Mouse (Mus musculus): ENCODE measurements around the gene Egln3. TPM values are rescaled to one million over a fixed set of nuclear protein-coding genes. Genes with fewer than 3 reads are reported as not detected.

The Egln3 gene
- 44.9 and 48.1 TPM in 2 replicates for polyA plus RNA-seq (2014; fragmentation: Nextera tagmentation; extraction: Ambion mirVana)

GRCm38 (mm10) chr12:54203656-54204045 is at the start of gene Egln3:
TSS of gene Egln3 (minus strand) at chr12:54203860.
- Histone ChIP-seq H3K27ac (ENCODE audit: low read depth) (peak within 1 kb of the TSS; percentile 79), H3K36me3 (ENCODE audit: control insufficient read depth, insufficient read depth, low read length) (no peaks in the 10 kb centered on the region), H3K4me1 (replicated peaks; ENCODE audit: control insufficient read depth, insufficient read depth, low read length) (peaks cover 18% of the 10 kb centered on the region), H3K9ac (ENCODE audit: low read length) (peak within 1 kb of the TSS; percentile 79), H3K4me2 (ENCODE audit: low read length) (peak within 1 kb of the TSS; percentile 86), H3K9me3 (ENCODE audit: control insufficient read depth, low read length) (no peaks in the 10 kb centered on the region), H3K27me3 (replicated peaks; ENCODE audit: control insufficient read depth, insufficient read depth, low read length) (no peaks in the 10 kb centered on the region), H3K4me3 (ENCODE audit: low read depth, low read length) (peak within 1 kb of the TSS; percentile 74)
- ATAC-seq (replicated peaks; ENCODE audit: low FRiP score, low TSS enrichment, low read depth), result peak; percentile 86
- peak; percentile 95 for DNase-seq (ENCODE audit: low spot score)
- 1% methylated on average over 25 of the region's 25 CpGs for WGBS

- Histone ChIP-seq H3K4me2 (ENCODE audit: low read length) (no peak overlapping the region), H3K4me1 (replicated peaks; ENCODE audit: control insufficient read depth, insufficient read depth, low read length) (no peaks in the 10 kb centered on the region), H3K27me3 (replicated peaks; ENCODE audit: control insufficient read depth, insufficient read depth, low read length) (no peaks in the 10 kb centered on the region), H3K9ac (ENCODE audit: low read length) (no peak overlapping the region), H3K9me3 (ENCODE audit: control insufficient read depth, low read length) (no peaks in the 10 kb centered on the region), H3K4me3 (ENCODE audit: low read depth, low read length) (no peak overlapping the region), H3K27ac (ENCODE audit: low read depth) (no peak overlapping the region), H3K36me3 (ENCODE audit: control insufficient read depth, insufficient read depth, low read length) (no peaks in the 10 kb centered on the region)
- DNase-seq (ENCODE audit: low spot score) (no peak), ATAC-seq (replicated peaks; ENCODE audit: low FRiP score, low TSS enrichment, low read depth) (no peak)
- 88% methylated on average over 4 of the region's 4 CpGs for WGBS
Measured at GRCm38 (mm10) chr12:54253449-54253848, 49.8 kb upstream of the Egln3 start.

- no peak for DNase-seq (ENCODE audit: low spot score)
- Histone ChIP-seq H3K9me3 (ENCODE audit: control insufficient read depth, low read length) (no peaks in the 10 kb centered on the region), H3K4me1 (replicated peaks; ENCODE audit: control insufficient read depth, insufficient read depth, low read length) (no peaks in the 10 kb centered on the region), H3K27ac (ENCODE audit: low read depth) (no peak overlapping the region), H3K9ac (ENCODE audit: low read length) (no peak overlapping the region), H3K4me2 (ENCODE audit: low read length) (no peak overlapping the region), H3K36me3 (ENCODE audit: control insufficient read depth, insufficient read depth, low read length) (no peaks in the 10 kb centered on the region), H3K27me3 (replicated peaks; ENCODE audit: control insufficient read depth, insufficient read depth, low read length) (no peaks in the 10 kb centered on the region), H3K4me3 (ENCODE audit: low read depth, low read length) (no peak overlapping the region)
- ATAC-seq (replicated peaks; ENCODE audit: low FRiP score, low TSS enrichment, low read depth), result no peak
- 74% methylated on average over 9 of the region's 9 CpGs for WGBS
Measured at GRCm38 (mm10) chr12:54251942-54252400, 48.3 kb upstream of the Egln3 start.

GRCm38 (mm10) chr12:54247835-54248234 is 44.2 kb upstream of the Egln3 start:
- 84% methylated on average over 7 of the region's 7 CpGs for WGBS

GRCm38 (mm10) chr12:54243158-54243557 is 39.5 kb upstream of the Egln3 start:
- Histone ChIP-seq H3K9me3 (ENCODE audit: control insufficient read depth, low read length) (no peaks in the 10 kb centered on the region), H3K36me3 (ENCODE audit: control insufficient read depth, insufficient read depth, low read length) (no peaks in the 10 kb centered on the region), H3K9ac (ENCODE audit: low read length) (no peak overlapping the region), H3K27me3 (replicated peaks; ENCODE audit: control insufficient read depth, insufficient read depth, low read length) (no peaks in the 10 kb centered on the region), H3K27ac (ENCODE audit: low read depth) (no peak overlapping the region), H3K4me3 (ENCODE audit: low read depth, low read length) (no peak overlapping the region), H3K4me2 (ENCODE audit: low read length) (no peak overlapping the region), H3K4me1 (replicated peaks; ENCODE audit: control insufficient read depth, insufficient read depth, low read length) (no peaks in the 10 kb centered on the region)
- 82% methylated on average over 5 of the region's 5 CpGs for WGBS
- ATAC-seq (replicated peaks; ENCODE audit: low FRiP score, low TSS enrichment, low read depth) (no peak), DNase-seq (ENCODE audit: low spot score) (no peak)

More at GRCm38 (mm10) chr12:54247835-54248234, 44.2 kb upstream of the Egln3 start:
- Histone ChIP-seq H3K9ac (ENCODE audit: low read length) (no peak overlapping the region), H3K9me3 (ENCODE audit: control insufficient read depth, low read length) (no peaks in the 10 kb centered on the region), H3K36me3 (ENCODE audit: control insufficient read depth, insufficient read depth, low read length) (no peaks in the 10 kb centered on the region), H3K4me1 (replicated peaks; ENCODE audit: control insufficient read depth, insufficient read depth, low read length) (no peaks in the 10 kb centered on the region), H3K4me2 (ENCODE audit: low read length) (no peak overlapping the region), H3K4me3 (ENCODE audit: low read depth, low read length) (no peak overlapping the region), H3K27me3 (replicated peaks; ENCODE audit: control insufficient read depth, insufficient read depth, low read length) (no peaks in the 10 kb centered on the region), H3K27ac (ENCODE audit: low read depth) (no peak overlapping the region)
- ATAC-seq (replicated peaks; ENCODE audit: low FRiP score, low TSS enrichment, low read depth) (no peak), DNase-seq (ENCODE audit: low spot score) (no peak)

- ATAC-seq (replicated peaks; ENCODE audit: low FRiP score, low TSS enrichment, low read depth) (no peak), DNase-seq (ENCODE audit: low spot score) (no peak)
- WGBS, result 70% methylated on average over 6 of the region's 6 CpGs
- H3K27me3 ChIP-seq (replicated peaks; ENCODE audit: control insufficient read depth, insufficient read depth, low read length), result no peaks in the 10 kb centered on the region
- H3K27ac ChIP-seq (ENCODE audit: low read depth), result no peak overlapping the region
- no peaks in the 10 kb centered on the region for H3K36me3 ChIP-seq (ENCODE audit: control insufficient read depth, insufficient read depth, low read length)
- no peak overlapping the region for H3K4me2 ChIP-seq (ENCODE audit: low read length)
- H3K9ac ChIP-seq (ENCODE audit: low read length), result no peak overlapping the region
- H3K9me3 ChIP-seq (ENCODE audit: control insufficient read depth, low read length), result no peaks in the 10 kb centered on the region
- no peak overlapping the region for H3K4me3 ChIP-seq (ENCODE audit: low read depth, low read length)
- no peaks in the 10 kb centered on the region for H3K4me1 ChIP-seq (replicated peaks; ENCODE audit: control insufficient read depth, insufficient read depth, low read length)
Measured at GRCm38 (mm10) chr12:54241976-54242375, 38.3 kb upstream of the Egln3 start.

GRCm38 (mm10) chr12:54233794-54234193 is 30.1 kb upstream of the Egln3 start:
- DNase-seq (ENCODE audit: low spot score), result no peak
- 78% methylated on average over 6 of the region's 6 CpGs for WGBS
- H3K9ac ChIP-seq (ENCODE audit: low read length), result no peak overlapping the region

GRCm38 (mm10) chr12:54232996-54233603 is 29.4 kb upstream of the Egln3 start:
- Histone ChIP-seq H3K4me1 (replicated peaks; ENCODE audit: control insufficient read depth, insufficient read depth, low read length) (no peaks in the 10 kb centered on the region), H3K4me3 (ENCODE audit: low read depth, low read length) (no peak overlapping the region), H3K36me3 (ENCODE audit: control insufficient read depth, insufficient read depth, low read length) (no peaks in the 10 kb centered on the region), H3K4me2 (ENCODE audit: low read length) (no peak overlapping the region), H3K27me3 (replicated peaks; ENCODE audit: control insufficient read depth, insufficient read depth, low read length) (no peaks in the 10 kb centered on the region), H3K9me3 (ENCODE audit: control insufficient read depth, low read length) (peaks cover 2% of the 10 kb centered on the region; the same call in 1 of the 2 replicates), H3K9ac (ENCODE audit: low read length) (no peak overlapping the region), H3K27ac (ENCODE audit: low read depth) (no peak overlapping the region)
- WGBS, result 76% methylated on average over 7 of the region's 7 CpGs
- no peak for DNase-seq (ENCODE audit: low spot score)
- no peak for ATAC-seq (replicated peaks; ENCODE audit: low FRiP score, low TSS enrichment, low read depth)

More at GRCm38 (mm10) chr12:54233794-54234193, 30.1 kb upstream of the Egln3 start:
- ATAC-seq (replicated peaks; ENCODE audit: low FRiP score, low TSS enrichment, low read depth), result no peak
- no peak overlapping the region for H3K27ac ChIP-seq (ENCODE audit: low read depth)
- peaks cover 2% of the 10 kb centered on the region; the same call in 1 of the 2 replicates for H3K9me3 ChIP-seq (ENCODE audit: control insufficient read depth, low read length)
- H3K4me2 ChIP-seq (ENCODE audit: low read length), result no peak overlapping the region
- no peaks in the 10 kb centered on the region for H3K27me3 ChIP-seq (replicated peaks; ENCODE audit: control insufficient read depth, insufficient read depth, low read length)
- H3K36me3 ChIP-seq (ENCODE audit: control insufficient read depth, insufficient read depth, low read length), result no peaks in the 10 kb centered on the region
- H3K4me3 ChIP-seq (ENCODE audit: low read depth, low read length), result no peak overlapping the region
- H3K4me1 ChIP-seq (replicated peaks; ENCODE audit: control insufficient read depth, insufficient read depth, low read length), result no peaks in the 10 kb centered on the region

- Histone ChIP-seq H3K4me1 (replicated peaks; ENCODE audit: control insufficient read depth, insufficient read depth, low read length) (no peaks in the 10 kb centered on the region), H3K27me3 (replicated peaks; ENCODE audit: control insufficient read depth, insufficient read depth, low read length) (no peaks in the 10 kb centered on the region), H3K36me3 (ENCODE audit: control insufficient read depth, insufficient read depth, low read length) (no peaks in the 10 kb centered on the region), H3K4me3 (ENCODE audit: low read depth, low read length) (no peak overlapping the region), H3K9me3 (ENCODE audit: control insufficient read depth, low read length) (peaks cover 2% of the 10 kb centered on the region; the same call in 1 of the 2 replicates), H3K4me2 (ENCODE audit: low read length) (no peak overlapping the region), H3K9ac (ENCODE audit: low read length) (no peak overlapping the region), H3K27ac (ENCODE audit: low read depth) (no peak overlapping the region)
- ATAC-seq (replicated peaks; ENCODE audit: low FRiP score, low TSS enrichment, low read depth), result no peak
- no peak for DNase-seq (ENCODE audit: low spot score)
- WGBS, result 78% methylated on average over 5 of the region's 5 CpGs
Measured at GRCm38 (mm10) chr12:54232456-54232855, 28.8 kb upstream of the Egln3 start.

Data from intestine, embryonic 14.5 days (tissue).